Mouse (Mus musculus): ENCODE data around the gene Camta1. TPM values are rescaled to one million over a fixed set of nuclear protein-coding genes. Genes with fewer than 3 reads are reported as not detected.

The Camta1 gene
- total RNA-seq, 2 experiments from 2014 or later, result 40.1 to 77.9 TPM

GRCm38 (mm10) chr4:151171117-151171516 lies 690.6 kb downstream of the Camta1 start:
- no peak for ATAC-seq (replicated peaks; ENCODE audit: poor library complexity)

DNA sequence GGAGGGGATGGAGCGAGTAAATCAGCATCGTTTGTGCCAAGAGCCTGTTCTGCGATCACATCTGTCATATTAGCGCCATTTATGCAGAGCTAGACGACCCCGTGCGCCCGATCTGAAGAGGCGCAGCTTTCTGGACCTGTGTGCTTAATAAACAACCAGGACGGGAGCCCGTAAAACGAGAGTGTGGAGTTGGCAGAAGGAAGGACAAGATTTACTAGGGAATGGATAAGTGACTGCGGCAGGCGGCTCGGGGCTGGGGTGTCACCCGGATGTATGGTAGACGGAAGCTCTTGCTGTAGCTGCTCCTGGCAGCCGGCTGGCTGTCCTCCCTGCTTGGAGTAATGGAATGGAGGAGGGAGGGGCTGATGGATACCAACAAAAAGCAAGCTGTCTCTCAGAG lies 691.0 kb downstream of the Camta1 start:
- no peak for ATAC-seq (replicated peaks; ENCODE audit: poor library complexity)

DNA sequence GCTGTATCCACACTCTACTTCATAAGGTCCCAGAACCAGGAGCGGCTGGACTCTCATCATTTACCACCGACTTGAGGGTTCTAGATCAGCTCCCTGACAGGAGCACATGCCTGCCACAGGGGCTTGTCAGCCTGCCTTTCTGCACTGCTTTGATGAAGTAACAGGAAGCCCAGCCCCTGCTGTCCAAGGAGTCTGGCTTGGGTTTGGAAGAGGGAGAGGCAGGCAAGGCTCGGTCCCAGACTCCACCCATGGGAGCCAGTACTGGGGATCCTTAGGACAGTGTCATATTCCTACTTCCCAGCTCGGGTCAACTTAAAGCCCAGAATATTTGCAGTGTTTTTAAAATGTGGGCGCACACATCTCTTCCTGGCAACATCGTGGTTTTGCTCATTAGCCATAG lies 694.7 kb downstream of the Camta1 start:
- ATAC-seq (replicated peaks; ENCODE audit: poor library complexity), result no peak

GRCm38 (mm10) chr4:151165539-151165938 lies 696.1 kb downstream of the Camta1 start:
- no peak for ATAC-seq (replicated peaks; ENCODE audit: poor library complexity)

GRCm38 (mm10) chr4:151164309-151164708 lies 697.4 kb downstream of the Camta1 start:
- ATAC-seq (replicated peaks; ENCODE audit: poor library complexity), result no peak

- no peak for ATAC-seq (replicated peaks; ENCODE audit: poor library complexity)
Observed at GRCm38 (mm10) chr4:151161869-151162268, 699.8 kb downstream of the Camta1 start.

- no peak for ATAC-seq (replicated peaks; ENCODE audit: poor library complexity)
Observed at GRCm38 (mm10) chr4:151160932-151161331, 700.7 kb downstream of the Camta1 start.

- no peak for ATAC-seq (replicated peaks; ENCODE audit: poor library complexity)
Observed at GRCm38 (mm10) chr4:151160476-151160875, 701.2 kb downstream of the Camta1 start.

- no peak for ATAC-seq (replicated peaks; ENCODE audit: poor library complexity)
Observed at GRCm38 (mm10) chr4:151158250-151158649, 703.4 kb downstream of the Camta1 start.

DNA sequence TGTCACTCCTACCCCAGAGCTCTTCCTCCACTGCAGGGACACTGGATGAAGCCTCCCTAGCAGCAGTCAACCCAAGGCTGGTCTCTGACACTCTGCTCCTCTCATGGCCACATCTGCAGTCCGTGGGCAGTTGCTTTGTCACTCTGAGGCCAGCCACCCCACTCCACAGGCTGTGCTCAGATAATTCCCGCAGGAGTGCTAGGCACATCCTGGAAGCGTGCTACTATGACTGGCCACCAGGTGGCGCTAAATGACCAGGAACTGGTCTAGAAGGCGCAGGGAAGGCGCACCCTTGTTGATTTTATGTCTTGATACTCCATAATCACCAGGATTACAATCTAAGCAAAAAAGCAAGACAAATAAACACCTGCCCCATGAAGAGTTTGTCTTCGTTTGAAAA lies 704.8 kb downstream of the Camta1 start:
- peak; percentile 78 for ATAC-seq (replicated peaks; ENCODE audit: poor library complexity)

DNA sequence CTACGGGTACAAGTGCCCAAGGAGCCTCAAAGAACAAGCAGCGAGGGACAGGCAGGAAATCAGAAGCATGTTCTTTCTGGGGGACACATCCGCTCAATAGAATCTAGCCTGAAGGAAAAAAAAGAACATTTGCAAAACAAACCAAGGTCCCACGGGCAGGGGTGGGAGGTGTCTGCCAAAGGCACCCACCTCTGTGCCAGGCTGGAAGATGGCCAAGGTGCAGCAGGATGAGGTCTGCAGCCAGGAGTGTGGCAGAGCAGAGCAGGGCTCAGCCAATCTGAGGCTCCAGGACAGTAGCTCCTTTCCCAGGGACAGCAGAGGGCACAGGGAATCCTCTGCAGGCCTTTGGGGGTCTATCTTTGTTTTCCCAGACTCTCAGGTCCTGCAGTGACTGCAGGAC lies 706.1 kb downstream of the Camta1 start:
- no peak for ATAC-seq (replicated peaks; ENCODE audit: poor library complexity)

DNA sequence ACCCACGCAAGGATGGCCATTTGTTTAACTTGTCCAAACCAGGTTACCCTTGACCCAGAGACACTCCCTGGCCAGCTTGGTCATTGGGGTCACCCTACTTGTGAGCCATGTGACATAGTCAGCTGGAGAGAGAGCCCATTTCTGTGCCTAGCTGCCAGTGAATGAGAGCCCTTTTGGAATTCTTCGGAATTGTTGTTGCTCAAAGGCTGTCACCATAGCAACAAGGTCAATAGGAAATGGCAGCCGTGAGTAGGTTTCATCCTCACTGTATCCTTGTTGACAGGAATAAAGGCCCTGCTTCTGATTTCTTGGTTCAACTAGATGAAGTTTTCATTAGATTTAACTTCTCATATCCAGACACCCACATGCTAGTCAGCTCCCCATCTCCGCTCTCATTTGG lies 707.4 kb downstream of the Camta1 start:
- no peak for ATAC-seq (replicated peaks; ENCODE audit: poor library complexity)

GRCm38 (mm10) chr4:151152010-151152409 lies 709.7 kb downstream of the Camta1 start:
- peak; percentile 79 for ATAC-seq (replicated peaks; ENCODE audit: poor library complexity)

DNA sequence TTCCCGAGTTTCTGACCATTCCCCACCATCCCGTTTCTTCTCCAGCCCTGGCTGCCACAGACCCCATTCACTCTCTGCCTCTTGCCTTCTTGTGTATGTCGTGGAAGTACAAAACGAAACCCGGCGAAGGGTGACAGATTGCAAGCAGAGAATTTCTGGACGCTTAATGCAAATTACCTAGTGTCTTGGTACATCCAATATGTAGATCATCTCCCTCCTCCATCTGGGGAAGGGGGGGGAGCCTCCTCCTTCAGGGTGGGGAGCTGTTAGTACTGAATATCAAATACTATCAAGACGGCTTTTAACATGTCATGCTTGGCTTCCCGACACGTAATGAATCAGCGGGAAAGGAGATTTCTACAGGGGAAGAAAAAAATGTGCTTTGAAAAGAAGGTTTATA lies 710.8 kb downstream of the Camta1 start:
- no peak for ATAC-seq (replicated peaks; ENCODE audit: poor library complexity)

DNA sequence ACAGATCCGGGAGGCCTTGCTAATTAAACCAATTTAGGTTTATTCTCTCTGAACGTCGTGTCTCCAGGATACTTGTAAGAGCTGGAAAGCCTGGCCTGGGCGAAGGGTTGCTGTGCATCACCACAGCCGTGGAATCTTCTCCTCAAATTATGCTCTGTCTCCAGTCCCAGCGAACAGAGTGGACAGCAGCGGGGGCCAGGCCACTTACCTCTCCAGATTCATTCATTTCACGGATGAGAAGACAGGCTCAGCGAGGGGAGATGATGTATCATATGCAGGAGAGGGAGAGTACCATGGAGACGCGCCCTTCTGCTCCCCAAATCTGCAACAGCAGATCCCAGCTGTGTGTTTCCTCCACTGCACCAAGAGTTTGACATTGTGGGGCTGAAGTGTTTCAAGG lies 711.6 kb downstream of the Camta1 start:
- ATAC-seq (replicated peaks; ENCODE audit: poor library complexity), result no peak

GRCm38 (mm10) chr4:151147541-151147940 lies 714.1 kb downstream of the Camta1 start:
- no peak for ATAC-seq (replicated peaks; ENCODE audit: poor library complexity)

- ATAC-seq (replicated peaks; ENCODE audit: poor library complexity), result no peak
Observed at GRCm38 (mm10) chr4:151144121-151144520, 717.6 kb downstream of the Camta1 start.

GRCm38 (mm10) chr4:151141196-151141880 lies 720.3 kb downstream of the Camta1 start:
- peak; percentile 88 for ATAC-seq (replicated peaks; ENCODE audit: poor library complexity)

- ATAC-seq (replicated peaks; ENCODE audit: poor library complexity), result no peak
Observed at GRCm38 (mm10) chr4:151140368-151140982, 721.2 kb downstream of the Camta1 start.

DNA sequence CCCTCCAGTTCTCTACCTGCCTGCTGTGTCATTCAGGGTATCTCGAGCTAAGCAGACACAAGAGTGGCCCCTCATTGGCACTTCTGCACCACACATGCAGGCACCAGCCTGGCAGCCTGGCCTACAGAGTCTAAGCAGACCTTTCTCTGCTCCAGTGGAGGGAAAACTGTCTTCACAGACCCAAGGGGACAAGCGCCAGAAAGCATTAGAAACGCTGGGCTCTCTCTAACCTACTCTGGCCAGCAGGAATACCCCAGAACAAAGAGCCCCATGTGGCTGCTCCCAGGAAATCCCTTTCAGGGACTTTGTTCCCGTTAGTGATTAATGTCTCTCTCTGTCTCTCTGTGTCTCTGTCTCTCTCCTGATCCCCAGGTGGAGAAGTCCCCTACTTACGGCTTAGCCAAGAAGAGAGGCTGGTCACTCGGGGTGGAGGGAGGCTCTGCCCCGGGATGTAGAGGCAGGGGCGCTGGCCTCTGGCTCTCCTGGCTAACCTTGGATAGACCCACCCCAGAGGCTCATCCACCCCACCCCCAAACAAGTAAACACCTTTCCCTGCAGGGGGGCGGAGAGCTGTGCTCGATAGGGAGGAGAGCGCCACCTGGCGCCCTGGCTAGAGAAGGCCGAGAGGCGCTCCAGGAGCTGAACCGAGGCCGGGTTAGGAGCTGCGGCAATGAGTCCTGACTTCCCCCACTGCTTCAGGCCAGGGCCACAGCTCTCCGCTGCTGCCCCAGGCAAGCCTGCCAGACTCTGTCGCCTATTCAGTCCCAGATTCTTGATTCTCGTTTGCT lies 722.4 kb downstream of the Camta1 start:
- peak; percentile 82 for ATAC-seq (replicated peaks; ENCODE audit: poor library complexity)

DNA sequence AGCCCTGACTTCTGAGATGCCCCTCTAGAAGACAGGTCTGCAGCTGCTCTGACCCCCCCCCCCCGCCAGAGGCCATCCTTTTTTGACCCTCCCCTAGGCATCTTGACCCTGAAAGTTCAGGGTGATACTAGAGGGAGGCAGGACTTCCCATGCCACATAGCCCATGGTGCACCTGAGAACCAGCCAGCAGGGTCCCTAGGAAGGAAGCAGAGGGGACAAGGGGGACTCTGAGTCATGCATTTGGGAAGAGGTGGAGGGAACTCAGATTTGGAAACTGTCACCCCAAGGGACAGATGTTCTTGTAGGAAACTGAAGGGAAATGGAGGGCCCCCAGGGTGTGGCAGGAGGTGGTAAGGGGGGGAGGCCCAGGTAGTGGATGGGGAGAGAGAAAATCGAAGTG lies 723.1 kb downstream of the Camta1 start:
- ATAC-seq (replicated peaks; ENCODE audit: poor library complexity), result no peak

DNA sequence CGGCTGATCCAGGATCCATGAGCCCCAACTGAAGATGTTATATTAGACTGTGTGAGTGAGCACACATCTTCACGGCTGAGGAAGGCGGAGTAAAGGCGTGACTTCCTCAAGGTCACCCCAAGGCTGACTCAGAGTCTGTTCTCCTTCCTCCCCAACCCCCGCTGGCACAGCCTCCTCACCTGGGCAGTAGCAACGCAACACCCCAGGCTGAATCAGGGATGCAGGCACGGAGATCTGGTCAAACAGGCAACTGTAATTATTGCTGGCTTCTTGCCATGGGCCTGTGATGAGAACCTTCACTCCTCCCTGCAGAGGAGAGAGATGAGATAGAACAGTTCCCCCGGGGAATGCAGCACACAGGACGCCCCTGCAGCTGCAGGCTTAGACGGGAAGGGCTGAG lies 723.5 kb downstream of the Camta1 start:
- ATAC-seq (replicated peaks; ENCODE audit: poor library complexity), result no peak

Data from megakaryocyte progenitor cell, adult 5-6 weeks (primary cell).